Comparison of ENCODE assay signal across 8 mouse cellular contexts in genomic region chr11:85233676-85234210, GRCm38 (mm10). TPM values are rescaled to one million over a fixed set of nuclear protein-coding genes. Genes with fewer than 3 reads are reported as not detected.
DNase-seq lines count a peak whose midpoint lies in the region; ATAC-seq and TF ChIP-seq lines count a peak whose summit lies in the region.

No protein-coding gene starts in this region.

- peak overlapping the region; percentile 71 for H3K4me2 ChIP-seq in intestine, postnatal 0 days (replicated peaks; ENCODE audit: low read depth)
- H3K4me2 ChIP-seq in midbrain, postnatal 0 days (ENCODE audit: low read depth, low read length, poor library complexity, severe bottlenecking) = peak overlapping the region; percentile 65

- 25% methylated on average over 9 of the region's 9 CpGs for WGBS in forebrain, embryonic 10.5 days
- 2% methylated on average over 9 of the region's 9 CpGs for WGBS in intestine, postnatal 0 days
- 6% methylated on average over 9 of the region's 9 CpGs for WGBS in midbrain, postnatal 0 days

- no peaks in the 10 kb centered on the region for H3K9me3 ChIP-seq in forebrain, embryonic 10.5 days
- no peaks in the 10 kb centered on the region for H3K9me3 ChIP-seq in intestine, postnatal 0 days (ENCODE audit: control insufficient read depth)
- no peaks in the 10 kb centered on the region for H3K9me3 ChIP-seq in midbrain, postnatal 0 days (ENCODE audit: low read length)

- no peak for ATAC-seq in intestine, postnatal 0 days
- ATAC-seq in midbrain, postnatal 0 days (ENCODE audit: low FRiP score) = no peak
- no peak for ATAC-seq in granulocyte monocyte progenitor cell, adult 5-6 weeks (replicated peaks; ENCODE audit: poor library complexity, severe bottlenecking)

- peak overlapping the region; percentile 95 for H3K9ac ChIP-seq in intestine, postnatal 0 days (ENCODE audit: low read depth, low read length)
- H3K9ac ChIP-seq in midbrain, postnatal 0 days (replicated peaks; ENCODE audit: low read length, poor library complexity, severe bottlenecking) = peak overlapping the region; percentile 93

- DNase-seq in retina, postnatal 1 day = peak; percentile 4
- no peak for DNase-seq in retina, embryonic 14.5 days (ENCODE audit: low spot score)
- no peak for DNase-seq in forebrain, embryonic 10.5 days (ENCODE audit: extremely low spot score, low spot score)
- peak; percentile 1 for DNase-seq in midbrain, postnatal 0 days (ENCODE audit: low spot score)
- DNase-seq in gastrocnemius, postnatal 10 days = no peak
- DNase-seq in frontal cortex, postnatal 36 days (ENCODE audit: low spot score in 2 of 2) = no peak

- H3K4me1 ChIP-seq in forebrain, embryonic 10.5 days = peaks cover 18% of the 10 kb centered on the region
- H3K4me1 ChIP-seq in intestine, postnatal 0 days (replicated peaks; ENCODE audit: control insufficient read depth, insufficient read depth, low read length) = no peaks in the 10 kb centered on the region; the same call in 1 of the 2 replicates
- peaks cover 3% of the 10 kb centered on the region; the same call in 1 of the 2 replicates for H3K4me1 ChIP-seq in midbrain, postnatal 0 days (ENCODE audit: insufficient read depth, low read length)

- no peaks in the 10 kb centered on the region for H3K27me3 ChIP-seq in forebrain, embryonic 10.5 days (ENCODE audit: poor library complexity, severe bottlenecking)
- no peaks in the 10 kb centered on the region for H3K27me3 ChIP-seq in intestine, postnatal 0 days (replicated peaks; ENCODE audit: control insufficient read depth, insufficient read depth, low read length)
- H3K27me3 ChIP-seq in midbrain, postnatal 0 days (ENCODE audit: insufficient read depth, low read length) = no peaks in the 10 kb centered on the region

- TF ChIP-seq CTCF in intestine, postnatal 0 days (IDR thresholded peaks at IDR 0.05; ENCODE audit: low read depth) = no peak
- TF ChIP-seq CTCF in midbrain, postnatal 0 days (IDR thresholded peaks at IDR 0.05) = no peak

- peak overlapping the region; percentile 99 for H3K27ac ChIP-seq in forebrain, embryonic 10.5 days
- peak overlapping the region; percentile 98 for H3K27ac ChIP-seq in intestine, postnatal 0 days (ENCODE audit: low read depth, low read length)
- peak overlapping the region; percentile 99 for H3K27ac ChIP-seq in midbrain, postnatal 0 days (ENCODE audit: low read depth, low read length)

- peak overlapping the region; percentile 97 for H3K4me3 ChIP-seq in forebrain, embryonic 10.5 days
- peak overlapping the region; percentile 94 for H3K4me3 ChIP-seq in intestine, postnatal 0 days (ENCODE audit: low read depth, low read length)
- peak overlapping the region; percentile 85 for H3K4me3 ChIP-seq in midbrain, postnatal 0 days (ENCODE audit: low read depth, low read length)

- peaks cover 45% of the 10 kb centered on the region for H3K36me3 ChIP-seq in forebrain, embryonic 10.5 days (replicated peaks)
- no peaks in the 10 kb centered on the region for H3K36me3 ChIP-seq in intestine, postnatal 0 days (ENCODE audit: control insufficient read depth, insufficient read depth)
- no peaks in the 10 kb centered on the region for H3K36me3 ChIP-seq in midbrain, postnatal 0 days (ENCODE audit: insufficient read depth, low read length)

RNA-seq across cellular contexts. Expression of gene Appbp2, which starts 1.2 kb away (rescaled TPM):
- polyA plus RNA-seq in forebrain, embryonic 10.5 days (2016; fragmentation: Nextera tagmentation; extraction: Ambion mirVana) = 43.7 and 44.7 TPM in 2 replicates
- 17.5 and 19.5 TPM in 2 replicates for polyA plus RNA-seq in intestine, postnatal 0 days (2015; fragmentation: Nextera tagmentation; extraction: Ambion mirVana)
- total RNA-seq in midbrain, postnatal 0 days (2014; rRNA removed) = 61.0 and 70.6 TPM in 2 replicates
- polyA plus RNA-seq in midbrain, postnatal 0 days (2015; fragmentation: Nextera tagmentation; extraction: Ambion mirVana) = 43.2 and 44.1 TPM in 2 replicates
- 10 to 100 TPM; 17.3 to 18.4 TPM for total RNA-seq in gastrocnemius, postnatal 10 days (2021)
- 27.3 and 31.5 TPM in 2 replicates for total RNA-seq in granulocyte monocyte progenitor cell, adult 5-6 weeks (2014; fragmentation: Nextera tagmentation)
- 25.5 TPM in 2 replicates for total RNA-seq in granulocyte monocyte progenitor cell, adult 5-6 weeks (2017)

Comparison
In these comparisons a context has a peak if more than half of its experiments do, and no peak if none do; other contexts are left out.
1. DNase-seq: peak in retina, postnatal 1 day (single experiment) and midbrain, postnatal 0 days (single experiment); none in retina, embryonic 14.5 days (single experiment), forebrain, embryonic 10.5 days (single experiment), gastrocnemius, postnatal 10 days (single experiment) and frontal cortex, postnatal 36 days (0 of 2).
2. Peak in every context shown above with its lines, with median percentiles within 50 percentile points of each other: H3K27ac ChIP-seq and H3K4me3 ChIP-seq.